Mouse (Mus musculus) liver, adult 2 months (tissue): ENCODE results near the gene Cntn4. TPM values are rescaled to one million over a fixed set of nuclear protein-coding genes. Genes with fewer than 3 reads are reported as not detected.

Experiments
- DNase-seq: peaks from one replicate; pipeline ENCODE4 v3.0.0-alpha.2; 2011; ENCODE audit warnings: low read depth, low spot score; ENCODE audit errors: extremely low read depth
- H3K27ac ChIP-seq: fragments of 200-500 bp; replicated peaks from 2 replicates; pipeline ENCODE4 v1.5.1; 2012; ENCODE audit warnings: low read depth, mild to moderate bottlenecking, control low read depth, inconsistent platforms, low read length; ENCODE audit not compliant: insufficient read depth
- H3K27me3 ChIP-seq: fragments of 200-500 bp; 2 replicates; pipeline ENCODE4 v1.6.1; 2012; ENCODE audit warnings: mild to moderate bottlenecking, moderate library complexity, low read length, inconsistent platforms; ENCODE audit not compliant: control insufficient read depth, insufficient read depth
- H3K36me3 ChIP-seq: fragments of 200-500 bp; 2 replicates; pipeline ENCODE4 v1.6.1; 2012; ENCODE audit warnings: low read length, inconsistent platforms; ENCODE audit not compliant: control insufficient read depth, insufficient read depth
- H3K4me1 ChIP-seq: fragments of 200-500 bp; 2 replicates; pipeline ENCODE4 v1.6.1; 2011; ENCODE audit warnings: low read length; ENCODE audit not compliant: control insufficient read depth, insufficient read depth
- H3K4me3 ChIP-seq: fragments of 200-500 bp; 2 replicates; pipeline ENCODE4 v1.5.1; 2011; ENCODE audit warnings: low read depth, mild to moderate bottlenecking, control low read depth, low read length, moderate library complexity; ENCODE audit not compliant: insufficient read depth
- H3K79me2 ChIP-seq: fragments of 200-500 bp; 2 replicates; pipeline ENCODE4 v1.6.1; 2012; ENCODE audit warnings: inconsistent platforms, mild to moderate bottlenecking, low read length, moderate library complexity; ENCODE audit not compliant: control insufficient read depth, insufficient read depth
- H3K9ac ChIP-seq: fragments of 200-500 bp; 2 replicates; pipeline ENCODE4 v1.6.1; 2012; ENCODE audit warnings: low read depth, mild to moderate bottlenecking, control low read depth, inconsistent platforms, low read length
- CTCF ChIP-seq: fragments of 200-500 bp; IDR thresholded peaks from 2 replicates; pipeline ENCODE4 v1.5.1; 2011; ENCODE audit warnings: low read depth, low read length, control low read depth
- POLR2A ChIP-seq: fragments of 200-500 bp; IDR thresholded peaks from 2 replicates; pipeline ENCODE4 v1.6.1; 2011; ENCODE audit warnings: low read length, control low read depth; ENCODE audit not compliant: insufficient read depth; ENCODE audit errors: extremely low read depth
- WGBS: fragments of 180-500 bp; shearing (Covaris S2); methylation state at CpG from one replicate; pipeline ENCODE4 v1.1.7; 2018; 5-methylcytosine and 5-hydroxymethylcytosine counted together
- polyA plus RNA-seq: library from polyadenylated mRNA; depleted of rRNA; stranded (reverse); fragments of >200 nt; gene quantifications from 2 replicates; pipeline ENCODE4 v1.2.3, GENCODE M21; 2012; rRNA removed
- total RNA-seq: library from RNA; depleted of rRNA; stranded (reverse); fragments of >200 nt; gene quantifications from 2 replicates; pipeline ENCODE4 v1.2.3, GENCODE M21; 2014; rRNA removed

Cntn4 gene
- total RNA-seq (not detected in 2 replicates), polyA plus RNA-seq (not detected in 2 replicates)

DNA sequence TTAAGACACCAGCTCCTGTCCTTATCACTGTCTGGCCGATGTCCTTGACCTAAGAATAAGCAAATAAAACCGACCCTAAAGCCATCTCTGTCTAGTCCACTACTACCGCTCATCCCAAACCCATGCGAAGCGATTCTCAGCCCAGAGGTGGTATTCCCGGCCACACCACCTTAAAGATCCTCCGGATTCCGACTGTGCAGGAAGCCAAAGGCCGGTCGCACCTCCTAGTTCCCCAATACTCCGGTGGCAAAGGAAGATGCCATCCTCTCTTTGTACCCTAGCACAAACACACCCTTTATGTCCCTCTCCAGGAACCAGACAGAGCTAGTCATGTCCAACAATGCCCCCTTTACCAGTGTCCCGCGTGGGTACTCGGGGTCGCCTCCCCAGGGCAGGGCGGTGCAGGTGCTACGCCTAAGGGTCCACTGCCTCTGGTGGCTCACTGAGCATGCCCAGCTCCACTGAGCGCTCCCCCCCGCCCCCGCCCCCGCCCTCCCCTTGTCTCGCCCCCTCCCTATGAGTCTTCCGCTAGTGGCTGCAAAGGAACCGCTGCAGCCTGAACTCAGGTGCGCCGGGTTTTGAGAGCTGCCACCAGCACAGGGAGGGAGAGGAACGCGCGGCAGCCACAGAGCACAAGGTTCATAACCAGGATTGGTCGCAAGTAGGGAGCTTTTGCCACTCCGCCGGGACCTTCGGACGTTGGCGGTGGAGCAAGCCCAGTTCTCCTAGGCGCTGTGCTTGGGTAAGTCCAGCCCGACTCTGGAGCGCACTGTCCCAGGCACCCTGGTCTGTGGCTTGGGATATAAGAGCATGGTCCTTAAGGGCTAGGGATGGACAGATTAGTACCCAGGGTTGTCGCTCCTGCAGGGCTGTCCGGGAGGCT lies at the start of gene Cntn4:
Gene Cntn4 (plus strand): TSS at position 512 of the 883 bp plus-strand sequence.
- WGBS: 3% methylated on average over 40 of the region's 40 CpGs
- TF ChIP-seq CTCF: no peak
- no peak for TF ChIP-seq POLR2A
- Histone ChIP-seq H3K36me3 (no peaks in the 10 kb centered on the region), H3K9ac (no peak within 1 kb of the TSS), H3K27ac (no peak within 1 kb of the TSS), H3K79me2 (no peaks in the 10 kb centered on the region), H3K4me3 (no peak within 1 kb of the TSS), H3K4me1 (no peaks in the 10 kb centered on the region), H3K27me3 (no peaks in the 10 kb centered on the region; the same call in 1 of the 2 replicates)
- DNase-seq: no peak

- H3K4me3 ChIP-seq: no peak overlapping the region
- no peak overlapping the region for H3K27ac ChIP-seq
- TF ChIP-seq POLR2A (no peak), CTCF (no peak)
- no peaks in the 10 kb centered on the region for H3K4me1 ChIP-seq
- H3K36me3 ChIP-seq: no peaks in the 10 kb centered on the region
- no peaks in the 10 kb centered on the region; the same call in 1 of the 2 replicates for H3K27me3 ChIP-seq
- H3K79me2 ChIP-seq: no peaks in the 10 kb centered on the region
- no peak overlapping the region for H3K9ac ChIP-seq
- WGBS: 62% methylated on average over 4 of the region's 4 CpGs
- no peak for DNase-seq
Observed at GRCm38 (mm10) chr6:105674276-105674675, 3.2 kb upstream of the Cntn4 start.

GRCm38 (mm10) chr6:105675099-105675498 lies 2.4 kb upstream of the Cntn4 start:
- no peaks in the 10 kb centered on the region for H3K79me2 ChIP-seq
- no peaks in the 10 kb centered on the region for H3K36me3 ChIP-seq
- no peak overlapping the region for H3K4me3 ChIP-seq
- H3K27ac ChIP-seq: no peak overlapping the region
- no peaks in the 10 kb centered on the region; the same call in 1 of the 2 replicates for H3K27me3 ChIP-seq
- H3K9ac ChIP-seq: no peak overlapping the region
- no peaks in the 10 kb centered on the region for H3K4me1 ChIP-seq
- WGBS: 41% methylated on average over 3 of the region's 3 CpGs
- no peak for DNase-seq
- TF ChIP-seq POLR2A: no peak
- no peak for TF ChIP-seq CTCF

DNA sequence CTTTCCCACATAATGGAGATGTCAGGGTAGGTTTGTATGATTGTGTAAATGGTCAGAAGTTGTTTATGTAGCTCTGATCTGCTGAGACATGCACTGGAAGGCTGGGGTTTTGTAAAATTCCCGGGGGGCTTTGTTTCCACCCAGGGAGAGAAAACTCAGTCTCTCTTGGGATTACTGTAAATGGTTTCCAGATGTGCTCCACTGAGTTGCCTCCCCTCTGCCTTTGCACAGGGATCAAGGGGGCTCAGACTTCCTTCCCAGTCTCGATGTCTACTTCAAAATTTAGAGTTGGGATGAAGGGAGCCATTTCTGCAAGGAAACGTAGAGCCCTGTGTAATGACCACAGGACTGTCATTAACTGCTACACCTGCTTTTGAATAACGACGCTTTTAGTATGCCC lies 823 bp upstream of the Cntn4 start:
- Histone ChIP-seq H3K36me3 (no peaks in the 10 kb centered on the region), H3K9ac (no peak overlapping the region), H3K27me3 (no peaks in the 10 kb centered on the region; the same call in 1 of the 2 replicates), H3K27ac (no peak overlapping the region), H3K79me2 (no peaks in the 10 kb centered on the region), H3K4me1 (no peaks in the 10 kb centered on the region), H3K4me3 (no peak overlapping the region)
- TF ChIP-seq CTCF: no peak
- no peak for TF ChIP-seq POLR2A
- DNase-seq: no peak
- 32% methylated on average over 5 of the region's 5 CpGs for WGBS

GRCm38 (mm10) chr6:105678778-105679177 lies 1.3 kb downstream of the Cntn4 start:
- no peaks in the 10 kb centered on the region for H3K36me3 ChIP-seq
- TF ChIP-seq POLR2A (no peak), CTCF (no peak)
- DNase-seq: no peak
- no peak overlapping the region for H3K27ac ChIP-seq
- H3K4me1 ChIP-seq: no peaks in the 10 kb centered on the region
- H3K27me3 ChIP-seq: no peaks in the 10 kb centered on the region; the same call in 1 of the 2 replicates
- H3K79me2 ChIP-seq: no peaks in the 10 kb centered on the region
- 8% methylated on average over 5 of the region's 5 CpGs for WGBS
- no peak overlapping the region for H3K9ac ChIP-seq
- H3K4me3 ChIP-seq: no peak overlapping the region

- H3K4me3 ChIP-seq: no peak overlapping the region
- 42% methylated on average over 2 of the region's 2 CpGs for WGBS
- H3K27ac ChIP-seq: no peak overlapping the region
- H3K27me3 ChIP-seq: no peaks in the 10 kb centered on the region; the same call in 1 of the 2 replicates
- TF ChIP-seq CTCF (no peak), POLR2A (no peak)
- no peaks in the 10 kb centered on the region for H3K4me1 ChIP-seq
- no peaks in the 10 kb centered on the region for H3K36me3 ChIP-seq
- H3K9ac ChIP-seq: no peak overlapping the region
- no peaks in the 10 kb centered on the region for H3K79me2 ChIP-seq
- no peak for DNase-seq
Observed at GRCm38 (mm10) chr6:105681496-105681895, 4.0 kb downstream of the Cntn4 start.
